Mouse (Mus musculus): ENCODE data around the gene Actg1.

Gene Actg1

DNA sequence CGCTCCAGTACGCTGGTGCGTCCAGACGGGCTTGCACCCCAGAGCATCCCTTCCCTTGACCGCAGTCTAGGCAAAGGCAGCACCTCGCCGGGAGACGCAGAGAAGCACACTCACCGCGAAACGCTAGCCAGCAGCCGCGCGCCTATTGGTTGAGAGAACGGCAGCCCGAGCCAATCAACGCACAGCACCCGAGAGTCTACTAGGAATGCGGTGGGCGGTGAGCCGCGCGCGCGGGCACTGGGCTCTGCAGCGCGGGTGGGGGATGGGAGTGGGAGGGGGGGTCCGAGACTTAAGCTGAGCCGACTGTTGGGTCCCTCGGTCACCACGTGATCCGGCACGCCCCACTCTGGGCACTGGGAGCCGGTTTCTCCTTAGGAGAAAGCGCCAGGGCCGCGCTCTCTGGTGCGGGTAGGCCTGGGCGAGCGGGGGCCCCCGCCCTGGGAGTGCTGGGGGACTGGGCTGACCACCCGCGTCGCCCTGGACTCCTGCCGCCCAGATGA, 37.5 kb downstream of the Actg1 start:
- peak; percentile 96 for DNase-seq (ENCODE audit: low spot score)

DNA sequence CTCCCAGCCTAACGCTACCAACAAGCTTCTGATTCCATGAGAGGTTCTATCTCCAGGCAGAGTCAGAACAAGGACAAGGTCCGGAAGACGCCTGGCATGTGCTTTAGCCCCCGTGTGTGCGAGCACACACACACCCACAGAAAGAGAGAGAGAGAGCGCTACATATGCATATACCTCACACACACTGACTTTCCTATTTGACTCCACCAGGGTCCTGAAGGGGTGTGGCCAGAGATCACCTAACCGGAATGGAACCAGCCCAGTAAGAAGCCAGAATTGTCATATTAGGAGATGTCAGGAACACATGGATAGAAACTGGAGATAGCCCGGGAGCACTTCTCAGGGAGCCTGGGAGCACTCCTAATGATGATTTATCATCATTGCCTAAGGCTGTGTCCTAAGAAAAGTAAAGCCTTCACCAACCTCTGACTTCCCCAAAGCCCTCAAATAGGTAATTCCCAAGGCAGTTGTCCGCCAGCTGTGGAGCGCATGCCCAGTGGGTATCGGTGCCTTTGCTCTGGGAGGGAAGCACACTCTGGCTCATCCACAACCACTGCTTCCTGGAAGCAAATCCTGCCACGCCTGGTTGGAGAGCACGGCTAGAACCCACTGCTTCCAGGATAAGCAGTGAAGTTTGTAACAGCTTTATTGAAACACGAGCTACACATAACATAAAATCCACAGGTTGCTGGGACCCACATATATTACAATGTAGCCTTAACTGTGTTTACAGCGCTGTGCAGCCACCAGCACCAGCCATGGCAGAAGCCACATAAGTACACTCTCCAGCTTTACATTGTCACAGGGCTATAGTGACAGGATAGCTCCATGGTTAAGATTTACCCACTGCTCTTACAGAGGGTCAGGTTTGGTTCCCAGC, 39.7 kb downstream of the Actg1 start:
- no peak for DNase-seq (ENCODE audit: low spot score)

DNA sequence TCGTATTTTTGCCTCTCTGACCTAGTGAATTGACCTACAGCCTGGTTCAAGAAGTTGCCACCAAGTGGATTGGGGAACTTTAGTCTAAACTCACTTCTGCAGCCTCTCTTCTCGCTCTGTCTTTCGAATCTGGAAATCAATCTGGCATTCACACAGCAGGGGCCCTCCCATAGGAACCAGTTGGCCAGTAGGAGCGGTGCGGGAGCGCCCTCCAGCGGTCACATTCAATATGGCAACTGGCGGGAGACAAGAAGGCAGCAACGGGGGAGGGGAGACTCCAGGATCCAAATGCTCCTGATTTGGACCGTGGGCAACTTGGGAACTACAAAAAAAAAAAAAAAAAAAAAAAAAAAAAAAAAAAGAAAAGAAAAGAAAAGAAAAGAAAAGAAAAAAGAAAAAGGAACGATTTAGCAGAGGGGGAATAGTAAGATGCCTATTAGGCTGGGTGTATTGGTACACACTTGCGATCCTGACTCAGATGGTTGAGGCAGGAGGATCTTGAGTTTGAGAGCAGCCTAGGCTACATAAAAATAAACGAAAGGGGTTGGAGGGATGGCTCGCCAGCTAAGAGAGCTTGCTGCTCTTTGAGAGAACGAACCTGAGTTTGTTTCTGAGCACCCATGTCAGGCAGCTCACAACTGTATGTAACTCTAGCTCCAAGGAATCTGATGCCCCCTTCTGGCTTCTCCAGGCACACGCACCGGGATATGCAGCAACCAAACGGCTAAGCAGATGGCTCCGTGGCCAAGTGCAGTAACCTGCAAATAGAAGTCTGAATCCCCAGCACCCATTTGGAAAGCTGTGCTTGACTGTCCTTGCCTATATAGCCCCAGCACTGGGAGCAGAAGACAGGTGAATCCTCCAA, 40.5 kb downstream of the Actg1 start:
- peak; percentile 88 for DNase-seq (ENCODE audit: low spot score)

DNA sequence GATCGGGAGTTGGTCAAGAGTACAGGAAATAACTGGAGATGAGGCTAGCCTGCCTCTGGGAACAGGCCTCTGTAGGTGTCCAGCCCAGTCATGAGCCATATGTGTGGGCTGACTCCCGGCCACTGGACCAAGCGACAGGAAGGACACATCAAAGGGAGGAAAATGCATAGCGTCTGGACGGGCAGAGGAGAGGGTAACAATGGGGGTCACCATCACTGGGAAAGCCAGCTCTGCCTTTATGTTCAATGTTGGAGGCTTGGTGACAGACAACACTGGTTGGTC, 41.3 kb downstream of the Actg1 start:
- DNase-seq (ENCODE audit: low spot score), result no peak

DNA sequence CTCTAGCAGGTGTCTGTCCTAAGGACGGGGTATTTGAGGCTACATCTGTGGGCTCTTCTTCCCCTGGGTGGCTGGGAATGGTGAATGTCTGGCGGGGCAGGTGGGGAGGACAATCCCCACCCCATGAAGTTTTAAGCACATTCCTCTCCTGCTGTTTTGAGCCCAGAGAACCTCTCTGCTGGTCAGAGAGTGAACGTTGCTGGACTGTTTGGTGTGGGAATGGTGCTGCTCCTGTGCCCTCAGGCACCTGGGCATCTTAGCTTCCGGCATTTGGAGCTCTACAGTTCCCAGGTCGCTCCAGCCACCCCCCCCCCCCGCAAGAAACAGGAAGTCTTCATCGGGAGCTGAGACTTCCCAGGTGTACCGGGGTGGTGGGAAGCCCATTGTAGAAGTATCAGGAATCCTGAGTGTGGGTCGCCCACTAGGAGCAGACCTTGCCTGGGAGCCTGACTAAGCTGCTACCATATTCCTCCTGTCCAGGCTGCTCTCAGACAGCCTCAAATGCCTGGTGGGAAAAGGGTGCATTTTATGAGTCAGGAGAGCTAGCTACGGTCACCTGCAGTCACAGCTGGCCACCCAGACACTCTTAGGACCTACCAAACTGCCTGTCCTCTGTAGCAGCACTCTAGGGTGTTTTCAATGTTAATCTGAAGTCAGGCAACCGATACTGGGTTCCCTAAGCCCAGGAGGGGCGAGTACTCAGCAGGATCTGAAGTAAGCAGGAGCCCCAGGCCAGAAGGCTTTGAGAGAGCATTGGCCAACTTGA, 41.8 kb downstream of the Actg1 start:
- no peak for DNase-seq (ENCODE audit: low spot score)

DNA sequence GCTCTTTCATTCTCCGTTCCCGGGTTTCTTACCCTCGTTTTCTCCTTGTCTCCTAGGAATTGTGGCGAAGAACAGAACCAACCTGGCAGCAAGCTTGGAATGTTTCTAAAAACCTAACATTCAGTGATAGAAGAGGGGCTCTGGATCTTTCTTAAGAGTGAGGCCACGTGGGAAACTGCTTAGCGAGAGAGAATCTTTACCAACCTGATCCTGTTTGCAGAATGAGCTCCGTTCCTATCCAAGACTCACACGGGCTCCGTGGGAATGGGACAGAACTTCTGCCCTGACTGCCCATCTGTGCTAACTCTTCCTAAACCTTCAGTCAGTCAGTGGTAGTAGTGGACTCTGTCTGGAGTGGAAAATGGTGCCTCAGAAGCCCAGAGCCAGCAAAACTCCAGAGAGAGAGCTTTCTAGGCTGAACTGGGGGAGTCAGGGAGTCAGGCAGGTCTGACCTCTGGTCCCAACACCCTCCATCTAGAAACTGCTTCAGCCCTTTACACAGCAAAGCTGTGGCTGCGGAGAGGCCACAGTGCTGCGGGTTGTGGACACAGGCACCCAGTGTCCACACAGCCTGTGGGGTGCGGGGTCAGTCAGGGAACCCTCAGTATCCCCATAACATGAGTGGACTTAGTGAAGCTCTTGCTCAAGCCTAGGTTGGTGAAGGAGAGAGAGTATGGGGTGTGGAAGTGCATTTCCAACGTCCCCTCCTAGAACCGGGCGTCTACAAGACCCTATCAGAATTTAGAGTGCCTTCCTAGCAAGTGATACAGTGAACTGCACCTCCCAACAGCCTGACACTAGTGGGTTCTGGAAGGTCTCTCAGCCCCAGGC, 42.6 kb downstream of the Actg1 start:
- DNase-seq (ENCODE audit: low spot score), result no peak

DNA sequence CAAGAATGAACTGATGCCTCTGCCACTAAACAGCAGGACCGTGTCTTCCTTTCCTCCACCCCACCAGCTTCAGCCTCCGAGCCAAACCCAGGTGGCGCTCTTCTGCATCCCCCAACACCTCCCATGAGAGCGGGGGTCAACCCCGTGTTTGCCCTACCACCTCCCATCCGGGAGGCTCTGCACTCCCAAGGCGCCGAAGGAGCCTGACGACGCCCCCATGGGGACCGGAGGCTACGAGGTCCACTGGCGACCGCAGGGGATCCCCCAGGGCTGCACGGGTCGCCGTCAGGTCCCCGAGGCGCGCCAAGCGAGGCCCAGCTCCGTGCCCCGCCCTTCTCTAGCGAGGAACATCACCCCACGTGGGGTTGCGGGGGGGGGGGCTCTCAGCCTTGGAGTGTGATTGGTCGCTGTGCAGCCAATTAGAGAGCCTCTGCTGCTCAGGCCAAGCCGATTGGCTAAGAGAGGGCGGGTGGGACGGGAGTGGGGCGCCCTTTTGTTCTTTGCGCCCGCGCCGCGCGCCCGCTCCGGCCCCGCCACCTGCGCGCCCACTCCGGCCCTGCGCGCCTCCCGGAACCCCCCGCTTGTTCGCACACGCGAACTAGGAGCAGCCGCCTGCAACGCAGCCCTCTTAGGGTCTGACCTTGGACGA, 43.3 kb downstream of the Actg1 start:
- peak; percentile 98 for DNase-seq (ENCODE audit: low spot score)

DNA sequence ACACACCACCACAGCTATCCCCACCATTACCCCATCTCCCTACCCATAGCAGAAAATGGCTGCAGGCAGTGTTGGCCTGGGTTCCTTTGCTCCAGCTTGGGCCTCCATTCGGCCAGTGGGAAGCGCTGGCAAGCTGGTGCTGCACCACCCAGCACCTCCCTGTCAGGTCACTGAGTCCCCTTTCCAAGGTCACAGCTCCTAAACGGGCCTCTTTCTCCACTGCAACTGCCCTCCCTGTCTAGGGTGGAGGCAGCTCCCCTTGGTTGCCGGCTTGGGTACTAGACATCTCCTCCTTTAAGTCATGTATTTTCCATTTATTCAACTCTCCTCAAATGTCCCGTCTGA, 44.0 kb downstream of the Actg1 start:
- no peak for DNase-seq (ENCODE audit: low spot score)

DNA sequence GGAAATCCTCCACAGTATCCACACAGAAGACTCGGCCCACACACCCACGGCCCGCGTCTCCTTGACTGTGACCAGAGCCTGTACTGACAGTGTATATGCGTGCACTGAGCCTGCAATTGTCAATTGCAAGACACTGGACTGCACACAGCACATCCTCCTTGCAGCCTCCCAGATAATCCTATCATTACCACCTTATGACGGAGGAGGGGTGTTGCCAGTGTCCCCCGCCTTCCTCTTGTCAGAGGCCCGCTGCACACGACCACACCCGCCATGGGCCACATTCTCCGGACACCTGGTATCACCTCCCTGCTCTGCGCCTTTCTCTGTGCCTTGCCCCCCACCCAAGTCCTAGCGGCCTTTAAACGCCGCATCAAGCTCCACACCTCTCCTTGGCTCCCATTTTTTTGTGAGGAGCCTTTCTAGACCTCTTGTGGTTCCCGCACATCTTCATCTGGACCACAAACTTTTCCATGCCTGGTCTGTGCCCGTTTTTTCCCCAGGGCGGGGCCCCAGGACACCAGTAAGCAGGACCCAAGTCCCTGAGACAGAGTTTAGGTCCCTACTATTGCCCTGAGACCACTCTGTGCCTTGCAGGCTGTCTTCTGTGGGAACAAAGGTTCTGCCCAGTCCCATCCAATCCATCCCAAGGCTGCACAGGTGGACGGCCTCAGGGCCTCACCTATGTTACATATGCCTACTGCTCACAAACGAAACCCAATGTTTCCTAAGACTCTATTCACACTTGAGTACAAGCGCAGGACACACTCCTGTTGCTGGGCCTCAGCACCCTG, 44.6 kb downstream of the Actg1 start:
- DNase-seq (ENCODE audit: low spot score), result no peak

DNA sequence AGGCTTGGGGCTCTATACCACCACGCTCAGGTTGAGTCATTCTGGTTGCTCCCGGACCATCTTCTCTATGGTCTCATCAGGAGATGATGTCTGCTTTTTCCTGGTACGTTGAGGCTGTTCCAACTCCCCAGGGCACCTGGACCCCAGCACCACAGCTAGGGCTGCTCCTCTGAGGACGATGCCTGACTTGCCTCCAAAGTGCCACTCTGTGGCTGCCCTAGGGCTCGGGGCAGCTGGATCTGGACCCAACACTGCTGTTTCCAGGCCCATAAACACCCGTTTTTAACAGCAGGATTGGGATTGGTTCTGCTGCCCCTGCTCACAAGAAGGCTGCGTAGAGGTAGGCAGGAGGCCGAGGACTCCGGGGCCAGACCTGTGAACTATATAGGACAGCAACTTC, 45.2 kb downstream of the Actg1 start:
- no peak for DNase-seq (ENCODE audit: low spot score)

DNA sequence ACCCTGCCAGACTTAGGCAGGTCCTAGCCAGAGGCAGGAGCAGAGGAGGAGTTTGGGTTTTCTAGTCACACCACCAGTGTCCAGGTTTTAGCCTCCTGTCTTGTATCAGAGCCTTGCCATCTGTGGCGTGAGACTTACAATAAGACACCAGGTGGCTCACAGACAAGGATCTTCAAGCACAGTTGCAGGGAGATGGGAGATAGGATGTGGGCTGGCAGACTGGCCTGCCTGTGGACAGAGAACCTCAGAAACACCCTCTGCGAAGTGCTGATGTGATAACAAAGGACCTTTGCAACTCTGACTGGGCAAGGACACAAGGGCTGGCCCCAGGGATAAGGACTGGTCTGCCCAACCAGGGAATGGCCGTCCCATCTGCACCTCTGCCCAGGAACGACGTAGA, 48.9 kb downstream of the Actg1 start:
- DNase-seq (ENCODE audit: low spot score), result no peak

DNA sequence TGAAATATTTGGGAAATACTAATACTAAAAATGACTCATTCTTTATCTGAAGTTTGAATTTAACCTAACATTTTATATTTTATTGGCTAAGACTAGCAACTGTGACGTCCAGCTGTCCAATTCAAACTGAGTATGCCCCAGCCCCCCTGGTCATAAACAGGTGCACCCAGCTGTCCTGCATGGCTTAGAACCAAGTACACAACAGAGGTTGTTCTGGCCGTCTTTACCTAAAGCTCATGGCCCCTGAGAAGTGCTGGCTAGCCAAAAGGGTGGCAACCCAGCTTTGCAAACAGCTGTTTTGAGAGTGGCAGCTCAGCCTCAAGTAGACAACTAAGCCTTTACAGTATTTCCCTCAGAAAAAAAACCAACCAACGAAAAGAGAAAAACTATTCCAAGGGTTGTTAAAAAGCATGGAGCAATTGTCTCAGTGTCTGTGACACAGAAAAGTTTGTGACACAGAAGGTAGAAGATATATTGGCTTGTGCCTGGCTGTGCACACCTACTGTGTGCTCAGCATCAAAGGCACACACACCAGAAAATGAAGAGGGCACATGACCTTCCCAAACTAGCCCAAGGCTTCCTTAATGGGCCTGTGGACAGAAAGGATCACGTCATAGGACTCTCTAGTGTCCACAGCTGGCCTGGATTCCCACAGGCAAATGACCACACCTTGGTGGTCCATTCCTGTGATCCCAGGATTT, 49.8 kb downstream of the Actg1 start:
- DNase-seq (ENCODE audit: low spot score), result no peak

DNA sequence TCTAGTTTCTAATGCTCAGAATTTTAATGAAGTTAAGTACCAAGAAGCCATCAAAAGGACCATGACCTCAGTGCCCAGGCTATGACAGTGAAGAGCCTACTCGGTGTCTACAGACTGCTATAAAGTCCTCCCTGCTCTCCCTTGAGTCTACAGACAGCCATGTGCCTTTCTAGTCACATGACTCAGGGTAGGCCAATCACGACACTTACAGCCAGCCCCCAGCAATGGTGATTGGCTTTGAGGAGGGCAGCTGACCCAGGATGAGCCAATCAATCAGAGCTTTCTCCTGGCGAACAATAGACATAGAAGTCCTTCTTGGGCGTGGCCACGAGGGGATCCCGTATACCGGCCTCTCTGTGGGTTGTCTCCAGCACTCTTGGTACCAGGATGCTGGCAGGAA, 50.6 kb downstream of the Actg1 start:
- no peak for DNase-seq (ENCODE audit: low spot score)

DNA sequence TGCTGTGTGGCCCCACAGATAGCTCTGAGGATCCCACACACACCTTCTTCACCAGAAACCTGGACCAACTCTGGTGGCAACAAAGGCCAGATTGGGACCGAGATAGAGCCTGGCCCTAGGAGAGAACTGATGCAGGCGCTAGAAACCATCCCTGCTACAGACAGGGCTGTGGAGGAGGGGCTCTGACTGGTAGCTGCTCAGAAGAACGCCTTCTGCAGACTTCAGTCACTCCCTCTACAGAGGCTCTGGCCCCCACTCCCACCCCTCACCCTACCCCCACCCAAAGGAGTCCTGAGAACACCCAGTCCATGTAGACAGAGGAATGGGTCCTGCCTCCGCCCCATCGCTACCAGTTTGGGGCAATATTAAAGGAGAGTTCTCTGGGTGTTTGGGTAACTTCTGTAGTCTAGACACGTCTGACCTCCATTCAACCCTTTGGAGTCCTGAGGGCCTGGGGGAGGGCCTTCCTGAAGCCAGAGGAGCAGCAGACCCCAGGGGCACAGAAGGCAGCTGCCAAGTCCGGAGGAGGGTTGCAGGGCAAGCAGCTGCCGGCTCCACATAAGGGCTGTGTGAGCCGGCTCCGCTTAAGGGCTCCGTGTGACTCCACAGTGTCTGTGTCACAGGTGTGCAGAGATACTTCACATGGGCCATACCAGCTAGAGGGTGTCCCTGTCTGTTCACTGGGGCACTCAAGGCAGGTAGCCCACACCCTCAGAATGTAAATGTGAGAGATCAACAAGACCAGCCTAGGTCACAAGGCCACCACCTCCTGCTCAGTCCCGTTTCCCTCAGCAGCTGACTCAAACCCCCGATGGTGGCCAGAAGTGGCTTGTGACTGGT, 51.8 kb downstream of the Actg1 start:
- DNase-seq (ENCODE audit: low spot score), result no peak
